Mouse (Mus musculus) right cerebral cortex, adult 2 months (tissue): Measurements from ENCODE around the gene Mettl26.

Experiments
- DNase-seq, 2 experiments: peaks; one replicate each; pipeline ENCODE4 v3.0.0; 2021 to 2022; ENCODE audit warnings: low spot score in 2 of 2

Gene Mettl26

GRCm38 (mm10) chr17:25874721-25875170, at the start of gene Mettl26:
Gene Mettl26 (plus strand): TSS chr17:25875074.
- peak; percentile 100 for DNase-seq

GRCm38 (mm10) chr17:25825311-25825710, 49.6 kb upstream of the Mettl26 start:
- no peak for DNase-seq

- DNase-seq, result no peak
Observed at GRCm38 (mm10) chr17:25825984-25826570, 48.8 kb upstream of the Mettl26 start.

- no peak for DNase-seq
Observed at GRCm38 (mm10) chr17:25827011-25827410, 47.9 kb upstream of the Mettl26 start.

GRCm38 (mm10) chr17:25827546-25828222, 47.2 kb upstream of the Mettl26 start:
- DNase-seq, result no peak

- no peak for DNase-seq
Observed at GRCm38 (mm10) chr17:25828223-25828594, 46.7 kb upstream of the Mettl26 start.

GRCm38 (mm10) chr17:25828712-25829557, 45.9 kb upstream of the Mettl26 start, which contains the start of gene Jmjd8:
Gene Jmjd8 (plus strand): TSS chr17:25828867.
- peak; percentile 84 to 89 for DNase-seq

GRCm38 (mm10) chr17:25829558-25830017, 45.3 kb upstream of the Mettl26 start:
- DNase-seq, result no peak

- DNase-seq, result no peak
Observed at GRCm38 (mm10) chr17:25830200-25830753, 44.6 kb upstream of the Mettl26 start.

- DNase-seq, result no peak
Observed at GRCm38 (mm10) chr17:25830806-25831431, 44.0 kb upstream of the Mettl26 start.

- DNase-seq, result no peak
Observed at GRCm38 (mm10) chr17:25831451-25832281, 43.2 kb upstream of the Mettl26 start.

GRCm38 (mm10) chr17:25832436-25833290, 42.2 kb upstream of the Mettl26 start:
- peak; percentile 96 to 99 for DNase-seq

GRCm38 (mm10) chr17:25833291-25833663, 41.6 kb upstream of the Mettl26 start, which contains the start of gene Stub1:
Gene Stub1 (minus strand): TSS chr17:25833404.
- DNase-seq, result peak; percentile 79 to 83

- no peak for DNase-seq
Observed at GRCm38 (mm10) chr17:25833961-25834594, 40.8 kb upstream of the Mettl26 start.

GRCm38 (mm10) chr17:25834595-25835222, 40.2 kb upstream of the Mettl26 start:
- no peak for DNase-seq

- no peak for DNase-seq
Observed at GRCm38 (mm10) chr17:25835301-25835700, 39.6 kb upstream of the Mettl26 start.

GRCm38 (mm10) chr17:25835816-25836215, 39.1 kb upstream of the Mettl26 start:
- no peak for DNase-seq

- DNase-seq, result no peak
Observed at GRCm38 (mm10) chr17:25836397-25837075, 38.3 kb upstream of the Mettl26 start.
